Mouse (Mus musculus) neural tube, embryonic 12.5 days (tissue): Measurements from ENCODE around the gene Smarca4. TPM values are rescaled to one million over a fixed set of nuclear protein-coding genes. Genes with fewer than 3 reads are reported as not detected.

ENCODE experiments used
- ATAC-seq: fragments of 200-750 bp; cut with Nextera tagmentation; 2 replicates; pipeline ENCODE4 v1.8.0; 2017; ENCODE audit warnings: low read depth, mild to moderate bottlenecking, moderate TSS enrichment, moderate library complexity; ENCODE audit not compliant: low FRiP score
- H3K27ac ChIP-seq: fragments of 300-500 bp; sonication (generic); 2 replicates; pipeline ENCODE4 v1.5.1; 2016
- H3K27me3 ChIP-seq: fragments of 300-500 bp; sonication (generic); replicated peaks from 2 replicates; pipeline ENCODE4 v1.6.1; 2016; ENCODE audit warnings: mild to moderate bottlenecking
- H3K36me3 ChIP-seq: fragments of 300-500 bp; sonication (generic); 2 replicates; pipeline ENCODE4 v1.6.1; 2016; ENCODE audit warnings: mild to moderate bottlenecking
- H3K4me1 ChIP-seq: fragments of 300-500 bp; sonication (generic); 2 replicates; pipeline ENCODE4 v1.6.1; 2016
- H3K4me2 ChIP-seq: fragments of 300-500 bp; sonication (generic); replicated peaks from 2 replicates; pipeline ENCODE4 v1.6.1; 2016; ENCODE audit warnings: mild to moderate bottlenecking
- H3K4me3 ChIP-seq: fragments of 300-500 bp; sonication (generic); 2 replicates; pipeline ENCODE4 v1.5.1; 2016
- H3K9ac ChIP-seq: fragments of 300-500 bp; sonication (generic); 2 replicates; pipeline ENCODE4 v1.6.1; 2016; ENCODE audit warnings: mild to moderate bottlenecking
- H3K9me3 ChIP-seq: fragments of 300-500 bp; sonication (generic); 2 replicates; pipeline ENCODE4 v1.6.1; 2016; ENCODE audit warnings: mild to moderate bottlenecking
- WGBS: fragments of 180-500 bp; shearing (Covaris S2); methylation state at CpG from one replicate; pipeline ENCODE4 v1.1.7; 2016; 5-methylcytosine and 5-hydroxymethylcytosine counted together
- microRNA counts: library from miRNA; unstranded; fragments of <30 nt; microRNA quantifications from one replicate; lab custom pipeline; 2017
- microRNA-seq: library from miRNA; unstranded; fragments of <30 nt; microRNA quantifications from one replicate; pipeline ENCODE4, GENCODE M21; 2017
- polyA plus RNA-seq: library from polyadenylated mRNA; unstranded; fragments of >200 nt; fragmentation: Nextera tagmentation; extraction: Ambion mirVana; gene quantifications from 2 replicates; pipeline ENCODE4 v1.2.1, GENCODE M21; 2016

Gene Smarca4
- polyA plus RNA-seq, 1 experiment from 2014 or later = 186 TPM

DNA sequence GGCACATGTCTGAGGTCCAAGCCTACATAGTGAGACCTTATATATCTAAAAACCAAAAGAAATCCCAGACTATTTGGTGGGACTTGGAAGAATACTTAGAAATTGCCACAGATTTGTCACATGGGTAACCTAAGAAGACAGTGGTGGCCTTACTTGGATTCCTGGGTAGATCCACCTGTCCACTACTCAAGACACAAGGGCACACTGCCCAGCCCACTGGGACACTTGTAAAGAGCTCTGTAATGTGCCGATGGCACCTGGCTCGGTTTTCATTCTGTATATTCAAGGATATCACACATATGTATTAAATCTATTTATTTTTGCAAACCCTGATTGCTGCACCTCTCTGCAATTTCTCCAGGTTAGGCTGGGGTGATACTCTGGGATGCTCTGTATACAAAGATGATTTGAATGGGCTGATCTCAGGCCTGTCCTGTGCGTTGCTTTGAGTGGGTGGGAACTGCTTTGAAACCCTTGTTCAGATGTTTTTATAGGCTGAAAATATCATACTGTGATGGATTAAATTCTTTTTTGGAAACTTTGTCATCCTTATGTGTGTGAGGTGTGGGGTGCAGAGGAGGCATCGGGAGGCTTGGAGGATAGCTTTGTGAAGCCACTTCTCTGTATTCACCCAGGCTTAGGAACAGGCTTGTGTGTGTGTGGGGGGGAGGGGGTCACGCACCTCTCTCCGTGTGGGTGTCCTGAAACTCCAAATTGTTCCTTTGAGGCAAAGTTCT, 133.6 kb downstream of the Smarca4 start:
- H3K4me2 ChIP-seq = no peak overlapping the region
- H3K27me3 ChIP-seq = no peaks in the 10 kb centered on the region
- no peak overlapping the region for H3K4me3 ChIP-seq
- H3K9ac ChIP-seq = no peak overlapping the region
- H3K9me3 ChIP-seq = no peaks in the 10 kb centered on the region; the same call in 1 of the 2 replicates
- peaks cover 59% of the 10 kb centered on the region for H3K36me3 ChIP-seq
- ATAC-seq = no peak
- no peak overlapping the region for H3K27ac ChIP-seq
- no peaks in the 10 kb centered on the region for H3K4me1 ChIP-seq
- 89% methylated on average over 6 of the region's 6 CpGs for WGBS

DNA sequence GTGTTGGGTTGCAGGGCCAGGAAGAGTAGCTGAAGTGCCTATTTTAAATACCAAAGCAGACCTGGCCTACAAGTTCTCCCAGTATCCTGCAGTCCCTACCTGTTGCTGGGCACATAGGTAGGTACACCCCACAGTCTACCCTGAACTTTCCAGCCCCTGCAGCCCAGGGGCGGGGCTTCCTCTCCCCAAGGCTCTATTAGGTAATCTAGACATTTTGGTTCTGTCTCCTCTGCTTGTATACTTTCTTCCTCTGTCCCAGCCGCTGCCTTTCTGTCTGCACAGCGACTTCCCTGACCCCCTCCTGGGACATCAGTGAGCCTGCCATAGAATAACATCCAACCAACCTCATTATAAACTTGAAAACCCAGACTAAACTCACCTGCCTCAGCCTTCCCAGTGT, 134.4 kb downstream of the Smarca4 start:
- Histone ChIP-seq H3K36me3 (peaks cover 51% of the 10 kb centered on the region), H3K27me3 (no peaks in the 10 kb centered on the region), H3K27ac (no peak overlapping the region), H3K4me2 (no peak overlapping the region), H3K9me3 (no peaks in the 10 kb centered on the region; the same call in 1 of the 2 replicates), H3K4me1 (no peaks in the 10 kb centered on the region), H3K4me3 (no peak overlapping the region), H3K9ac (no peak overlapping the region)
- 89% methylated on average over 3 of the region's 3 CpGs for WGBS
- ATAC-seq = no peak

GRCm38 (mm10) chr9:21751347-21751746, 135.4 kb downstream of the Smarca4 start:
- Histone ChIP-seq H3K36me3 (peaks cover 47% of the 10 kb centered on the region), H3K4me2 (no peak overlapping the region), H3K27me3 (no peaks in the 10 kb centered on the region), H3K4me3 (no peak overlapping the region), H3K4me1 (no peaks in the 10 kb centered on the region), H3K9ac (no peak overlapping the region), H3K9me3 (no peaks in the 10 kb centered on the region; the same call in 1 of the 2 replicates), H3K27ac (no peak overlapping the region)
- WGBS = 73% methylated on average over 6 of the region's 6 CpGs
- no peak for ATAC-seq

DNA sequence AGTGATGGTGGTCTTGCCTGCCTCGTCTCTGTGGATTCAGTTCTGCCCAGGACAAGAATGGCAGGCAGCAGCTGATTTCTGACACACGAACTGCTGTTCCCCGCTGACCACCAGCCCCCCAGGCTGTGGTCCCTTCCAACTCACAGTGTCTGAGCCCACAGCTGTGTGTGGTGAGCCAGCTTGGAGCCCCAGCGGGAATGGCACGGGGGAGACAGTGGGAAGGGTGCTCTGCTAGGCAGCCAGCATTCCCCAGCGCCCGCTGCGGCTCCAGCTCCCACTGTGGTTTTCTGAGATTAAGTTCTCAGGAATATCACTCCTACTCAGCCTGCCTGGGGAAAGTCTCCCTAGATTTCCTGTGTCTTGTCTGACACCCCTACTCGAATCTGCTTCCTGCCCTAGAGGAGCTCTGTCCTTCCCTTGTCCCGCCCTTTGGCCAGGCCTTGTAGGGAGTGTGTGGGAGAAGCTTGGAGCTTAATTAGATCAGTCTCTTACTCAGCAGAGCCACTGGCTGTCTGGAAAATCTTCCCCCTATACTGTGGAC, 136.4 kb downstream of the Smarca4 start:
- ATAC-seq = no peak
- Histone ChIP-seq H3K9ac (no peak overlapping the region), H3K9me3 (no peaks in the 10 kb centered on the region; the same call in 1 of the 2 replicates), H3K36me3 (peaks cover 42% of the 10 kb centered on the region), H3K27ac (no peak overlapping the region), H3K4me3 (no peak overlapping the region), H3K4me2 (no peak overlapping the region), H3K4me1 (no peaks in the 10 kb centered on the region), H3K27me3 (no peaks in the 10 kb centered on the region)
- 68% methylated on average over 10 of the region's 10 CpGs for WGBS

MicroRNA genes within 50 kb of the gene (microRNA counts, 519-probe panel; counts per million panel counts)
- 342 counts per million, percentile 67 among the panel's probes with 10 or more counts for microRNA mmu-miR-1946b (lab: Ali Mortazavi, UCI)

Small RNA genes lying within 50 kb of the gene (microRNA-seq; reads per million reads assigned to microRNA genes)
- gene Mir1946b = not detected

Other genes with a start within 250 kb of the Smarca4 start
- 280 and 286 TPM in 2 replicates for gene Ilf3, start 248.3 kb upstream of the Smarca4 start, polyA plus RNA-seq
- 42.3 and 49.5 TPM in 2 replicates for gene Qtrt1, start 204.3 kb upstream of the Smarca4 start, polyA plus RNA-seq
- gene Dnm2, start 191.3 kb upstream of the Smarca4 start, polyA plus RNA-seq = 74.7 and 80.4 TPM in 2 replicates
- gene Tmed1, start 105.9 kb upstream of the Smarca4 start, polyA plus RNA-seq = 67.3 and 69.1 TPM in 2 replicates
- 4.5 and 4.7 TPM in 2 replicates for gene AB124611, start 90.0 kb upstream of the Smarca4 start, polyA plus RNA-seq
- gene Carm1, start 69.3 kb upstream of the Smarca4 start, polyA plus RNA-seq = 64.4 and 77.4 TPM in 2 replicates
- 58.2 and 62.4 TPM in 2 replicates for gene Timm29, start 23.4 kb upstream of the Smarca4 start, polyA plus RNA-seq
- 22.0 and 22.1 TPM in 2 replicates for gene Yipf2, start 23.3 kb upstream of the Smarca4 start, polyA plus RNA-seq
- 30.4 and 33.2 TPM in 2 replicates for gene Ldlr, start 107.3 kb downstream of the Smarca4 start, polyA plus RNA-seq
- gene Spc24, start 144.1 kb downstream of the Smarca4 start, polyA plus RNA-seq = 59.9 and 73.5 TPM in 2 replicates
- 7.2 and 8.5 TPM in 2 replicates for gene Kank2, start 182.6 kb downstream of the Smarca4 start, polyA plus RNA-seq
- gene Angptl8, start 219.3 kb downstream of the Smarca4 start, polyA plus RNA-seq = 0.53 TPM in 1 of 2 replicates, not detected in the other
- 26.2 and 26.9 TPM in 2 replicates for gene Dock6, start 236.5 kb downstream of the Smarca4 start, polyA plus RNA-seq